Mouse (Mus musculus): ENCODE measurements at regions not wholly inside any gene's neighbourhood (a gene's known extent, or its start where the extent isn't known, plus 50 kb on each side); places are given as distances from the start of the nearest gene placed in this dataset.

DNA sequence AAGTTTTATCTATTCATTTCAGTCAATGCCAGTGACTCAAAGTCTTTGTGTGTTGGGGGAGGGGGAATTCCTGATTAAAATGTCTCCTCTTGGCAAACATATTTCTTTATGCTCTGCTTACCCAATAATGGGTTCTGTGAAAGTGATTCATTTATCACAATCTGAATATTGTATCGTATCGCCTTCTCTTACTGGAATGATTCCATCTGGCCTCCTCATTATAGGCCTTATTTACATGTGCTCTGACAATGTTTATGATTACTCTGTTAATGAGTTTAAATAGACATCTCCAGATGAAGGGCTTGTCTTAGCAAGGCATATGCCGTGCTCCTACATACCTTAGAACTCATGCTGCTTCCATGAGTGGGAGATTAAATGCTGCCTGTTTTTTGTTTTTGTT lies 508.3 kb upstream of the Impad1 start:
- H3K4me2 ChIP-seq (ENCODE audit: low read depth, low read length): no peak overlapping the region
- H3K27ac ChIP-seq (ENCODE audit: low read depth, low read length): no peak overlapping the region
- no peaks in the 10 kb centered on the region for H3K27me3 ChIP-seq (ENCODE audit: control insufficient read depth, insufficient read depth, low read length)
- 70% methylated on average over 3 of the region's 3 CpGs for WGBS
- ATAC-seq (ENCODE audit: low read depth): 0 out of 2 replicates have a peak, but pooled peaks have one; percentile 60
- no peak overlapping the region for H3K4me3 ChIP-seq (ENCODE audit: low read depth, low read length)
- no peaks in the 10 kb centered on the region for H3K36me3 ChIP-seq (ENCODE audit: control insufficient read depth, insufficient read depth, low read length)
- H3K9ac ChIP-seq (replicated peaks; ENCODE audit: low read depth, low read length): no peak overlapping the region
- no peaks in the 10 kb centered on the region for H3K4me1 ChIP-seq (ENCODE audit: control insufficient read depth, insufficient read depth, low read length)
- no peaks in the 10 kb centered on the region for H3K9me3 ChIP-seq (ENCODE audit: control insufficient read depth, low read length)

GRCm38 (mm10) chr4:5301017-5301416 lies 507.9 kb upstream of the Impad1 start:
- ATAC-seq (ENCODE audit: low read depth): no peak
- no peak overlapping the region for H3K4me3 ChIP-seq (ENCODE audit: low read depth, low read length)
- WGBS: 92% methylated on average over 1 of the region's 1 CpGs
- no peaks in the 10 kb centered on the region for H3K27me3 ChIP-seq (ENCODE audit: control insufficient read depth, insufficient read depth, low read length)
- no peaks in the 10 kb centered on the region for H3K36me3 ChIP-seq (ENCODE audit: control insufficient read depth, insufficient read depth, low read length)
- no peak overlapping the region for H3K27ac ChIP-seq (ENCODE audit: low read depth, low read length)
- H3K9me3 ChIP-seq (ENCODE audit: control insufficient read depth, low read length): no peaks in the 10 kb centered on the region
- H3K4me2 ChIP-seq (ENCODE audit: low read depth, low read length): no peak overlapping the region
- H3K9ac ChIP-seq (replicated peaks; ENCODE audit: low read depth, low read length): no peak overlapping the region
- H3K4me1 ChIP-seq (ENCODE audit: control insufficient read depth, insufficient read depth, low read length): no peaks in the 10 kb centered on the region

- H3K4me2 ChIP-seq (ENCODE audit: low read depth, low read length): no peak overlapping the region
- H3K27me3 ChIP-seq (ENCODE audit: control insufficient read depth, insufficient read depth, low read length): no peaks in the 10 kb centered on the region
- H3K4me1 ChIP-seq (ENCODE audit: control insufficient read depth, insufficient read depth, low read length): no peaks in the 10 kb centered on the region
- H3K4me3 ChIP-seq (ENCODE audit: low read depth, low read length): no peak overlapping the region
- no peak overlapping the region for H3K27ac ChIP-seq (ENCODE audit: low read depth, low read length)
- no peak overlapping the region for H3K9ac ChIP-seq (replicated peaks; ENCODE audit: low read depth, low read length)
- no peak for ATAC-seq (ENCODE audit: low read depth)
- H3K9me3 ChIP-seq (ENCODE audit: control insufficient read depth, low read length): no peaks in the 10 kb centered on the region
- no peaks in the 10 kb centered on the region for H3K36me3 ChIP-seq (ENCODE audit: control insufficient read depth, insufficient read depth, low read length)
- 75% methylated on average over 2 of the region's 2 CpGs for WGBS
Observed at GRCm38 (mm10) chr4:5299208-5299607, 506.1 kb upstream of the Impad1 start.

- H3K9ac ChIP-seq (replicated peaks; ENCODE audit: low read depth, low read length): no peak overlapping the region
- no peak overlapping the region for H3K4me2 ChIP-seq (ENCODE audit: low read depth, low read length)
- no peak overlapping the region for H3K4me3 ChIP-seq (ENCODE audit: low read depth, low read length)
- 86% methylated on average over 1 of the region's 1 CpGs for WGBS
- no peaks in the 10 kb centered on the region for H3K27me3 ChIP-seq (ENCODE audit: control insufficient read depth, insufficient read depth, low read length)
- H3K27ac ChIP-seq (ENCODE audit: low read depth, low read length): no peak overlapping the region
- no peaks in the 10 kb centered on the region for H3K9me3 ChIP-seq (ENCODE audit: control insufficient read depth, low read length)
- no peaks in the 10 kb centered on the region for H3K36me3 ChIP-seq (ENCODE audit: control insufficient read depth, insufficient read depth, low read length)
- ATAC-seq (ENCODE audit: low read depth): no peak
- H3K4me1 ChIP-seq (ENCODE audit: control insufficient read depth, insufficient read depth, low read length): no peaks in the 10 kb centered on the region
Observed at GRCm38 (mm10) chr4:5294030-5294429, 500.9 kb upstream of the Impad1 start.

DNA sequence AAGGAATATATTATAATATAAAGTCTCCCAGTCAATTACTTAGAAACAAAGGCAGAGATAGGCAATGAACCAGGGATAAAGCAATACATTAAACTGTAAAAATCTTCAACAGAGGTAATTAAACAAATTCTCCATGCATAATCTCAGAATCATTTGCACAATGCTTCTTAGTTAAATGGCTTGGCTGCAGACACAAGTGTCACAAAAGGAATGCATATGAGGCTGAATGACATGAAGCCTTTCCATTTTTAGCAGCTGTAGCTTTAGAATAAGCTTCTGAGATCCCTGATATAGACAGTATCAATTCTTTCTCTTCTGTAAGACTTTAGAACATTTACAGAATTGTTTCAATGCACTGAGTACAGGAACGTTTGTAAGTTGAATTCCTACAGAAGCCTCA lies 483.0 kb upstream of the Impad1 start:
- no peaks in the 10 kb centered on the region for H3K9me3 ChIP-seq (ENCODE audit: control insufficient read depth, low read length)
- no peak overlapping the region for H3K4me2 ChIP-seq (ENCODE audit: low read depth, low read length)
- 64% methylated on average over 1 of the region's 1 CpGs for WGBS
- no peak overlapping the region for H3K4me3 ChIP-seq (ENCODE audit: low read depth, low read length)
- no peak for ATAC-seq (ENCODE audit: low read depth)
- H3K36me3 ChIP-seq (ENCODE audit: control insufficient read depth, insufficient read depth, low read length): no peaks in the 10 kb centered on the region
- no peak overlapping the region for H3K9ac ChIP-seq (replicated peaks; ENCODE audit: low read depth, low read length)
- H3K4me1 ChIP-seq (ENCODE audit: control insufficient read depth, insufficient read depth, low read length): no peaks in the 10 kb centered on the region
- no peak overlapping the region for H3K27ac ChIP-seq (ENCODE audit: low read depth, low read length)
- no peaks in the 10 kb centered on the region for H3K27me3 ChIP-seq (ENCODE audit: control insufficient read depth, insufficient read depth, low read length)
